Mouse (Mus musculus) mouse trophoblast stem cell (cell line): Measurements from ENCODE around the gene Olfr535.
"Not testable (repeated sequence)": the region's sequence is repeated elsewhere in the genome, so short reads cannot be mapped to it uniquely, and the experiment has no call there.

ENCODE experiments used
- in situ Hi-C, 2 experiments: fragments of 300-500 bp; cut with MseI, MboI; formaldehyde crosslinking; loops; 2 replicates in 1 of 2; 3 replicates in 1 of 2; pipeline ENCODE4 v1.15.1; 2025

Gene Olfr535

DNA sequence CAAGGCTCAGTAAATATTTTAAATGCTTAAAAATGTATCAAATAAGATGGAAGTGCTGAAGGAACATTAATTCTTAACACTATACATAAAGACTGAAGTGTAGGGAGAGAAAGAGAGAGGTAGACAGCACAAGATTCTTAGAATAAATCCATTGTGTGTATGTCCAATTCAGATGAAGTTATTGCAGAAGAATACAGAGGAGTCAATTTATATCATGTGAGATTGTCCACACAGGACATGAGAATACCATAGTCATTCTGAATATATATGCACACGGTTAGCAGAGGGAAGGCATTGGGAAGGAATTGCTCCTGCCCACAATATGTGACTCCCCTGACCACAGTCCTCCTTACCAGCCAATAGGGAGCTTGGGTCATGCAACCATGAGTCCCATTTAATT is at the start of gene Olfr535:
Olfr535 (plus strand) TSS at position 301 of the 400 bp plus-strand sequence.
- in situ Hi-C loops = no loop called here

- in situ Hi-C loops = no loop called here
Observed at GRCm38 (mm10) chr7:140443141-140443540, 40.9 kb upstream of the Olfr535 start.

GRCm38 (mm10) chr7:140463070-140463469 is 20.9 kb upstream of the Olfr535 start, which contains the start of gene Olfr533:
Gene Olfr533, plus strand, starts transcription at chr7:140463370.
- in situ Hi-C loops = not testable (repeated sequence)

DNA sequence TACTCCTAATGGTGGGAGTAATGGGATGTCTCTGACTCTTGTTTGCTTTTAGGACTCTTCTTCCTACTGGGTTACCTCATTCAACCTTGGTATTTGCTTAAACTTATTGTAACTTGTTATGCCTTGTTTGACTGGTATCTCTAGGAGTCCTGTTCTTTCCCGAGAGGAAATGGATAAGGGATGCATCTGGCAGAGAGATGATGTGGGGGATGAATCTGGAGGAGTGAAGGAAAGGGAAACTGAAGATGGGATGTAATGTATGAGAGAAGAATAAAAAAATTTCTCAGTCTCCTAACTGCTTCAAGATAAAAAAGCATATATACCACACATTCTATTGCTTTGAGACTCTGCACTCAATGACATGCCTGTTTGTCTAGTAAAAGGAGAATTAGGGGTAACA is 6.1 kb upstream of the Olfr535 start:
- in situ Hi-C loops = no loop called here

DNA sequence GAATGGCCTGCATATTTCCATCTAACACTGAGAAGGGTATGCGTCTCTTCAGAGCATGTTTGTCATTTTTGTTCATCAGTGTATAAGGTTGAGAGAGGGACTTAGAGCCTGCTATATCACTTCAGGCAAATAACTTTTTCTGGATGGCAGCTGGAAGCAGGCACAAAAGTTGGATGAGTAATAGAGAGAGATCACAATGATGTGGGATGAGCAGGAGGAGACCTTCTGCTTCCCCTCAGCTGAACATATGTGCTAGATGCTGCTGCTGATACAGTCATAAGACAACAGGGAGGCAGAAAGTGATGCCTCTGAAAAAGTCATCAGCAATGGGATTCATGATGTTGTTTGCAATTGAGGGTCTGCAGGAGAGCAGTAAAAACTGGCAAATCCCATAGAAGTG is 5.3 kb upstream of the Olfr535 start:
- in situ Hi-C loops = no loop called here

- in situ Hi-C loops = no loop called here
Observed at GRCm38 (mm10) chr7:140488981-140489380, 5.0 kb downstream of the Olfr535 start.

DNA sequence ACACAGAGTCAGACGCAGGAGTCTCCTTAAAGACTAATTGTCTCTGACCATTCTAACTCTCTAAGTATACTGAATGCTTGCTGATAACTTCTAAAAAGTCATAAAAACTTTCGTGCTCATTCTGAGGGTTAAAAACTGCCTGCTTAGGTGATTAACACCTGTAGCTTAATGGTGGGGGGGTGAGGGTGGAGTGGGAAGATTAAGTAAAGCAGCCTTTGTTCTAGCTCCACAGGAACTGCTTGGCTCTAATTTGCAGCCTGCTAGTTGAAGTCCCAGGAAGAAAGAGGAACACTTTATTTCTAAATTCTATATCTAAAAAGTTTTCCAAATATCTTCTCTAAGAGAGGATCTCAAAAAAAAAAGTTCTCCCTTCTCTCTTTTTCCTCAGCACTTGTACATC is 10.2 kb downstream of the Olfr535 start:
- in situ Hi-C loops = no loop called here

DNA sequence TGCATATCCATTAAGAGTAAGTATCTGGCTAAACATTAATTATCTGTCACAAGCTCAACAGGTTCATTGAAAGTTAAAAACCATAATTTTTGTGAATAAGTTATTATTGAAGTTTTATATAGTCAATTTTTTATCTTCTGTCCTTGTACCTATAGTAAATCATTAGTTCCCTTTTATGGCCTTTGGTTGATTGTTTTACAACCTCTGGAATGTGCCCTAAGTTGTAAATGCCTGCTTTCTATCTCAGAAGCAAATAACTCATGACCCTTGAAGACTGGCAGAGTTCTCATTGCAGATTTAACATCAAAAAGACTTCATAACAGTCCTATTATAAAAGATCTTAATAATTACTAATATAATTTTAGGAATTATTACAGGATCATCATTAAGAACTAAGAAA is 10.7 kb downstream of the Olfr535 start:
- in situ Hi-C loops = no loop called here

DNA sequence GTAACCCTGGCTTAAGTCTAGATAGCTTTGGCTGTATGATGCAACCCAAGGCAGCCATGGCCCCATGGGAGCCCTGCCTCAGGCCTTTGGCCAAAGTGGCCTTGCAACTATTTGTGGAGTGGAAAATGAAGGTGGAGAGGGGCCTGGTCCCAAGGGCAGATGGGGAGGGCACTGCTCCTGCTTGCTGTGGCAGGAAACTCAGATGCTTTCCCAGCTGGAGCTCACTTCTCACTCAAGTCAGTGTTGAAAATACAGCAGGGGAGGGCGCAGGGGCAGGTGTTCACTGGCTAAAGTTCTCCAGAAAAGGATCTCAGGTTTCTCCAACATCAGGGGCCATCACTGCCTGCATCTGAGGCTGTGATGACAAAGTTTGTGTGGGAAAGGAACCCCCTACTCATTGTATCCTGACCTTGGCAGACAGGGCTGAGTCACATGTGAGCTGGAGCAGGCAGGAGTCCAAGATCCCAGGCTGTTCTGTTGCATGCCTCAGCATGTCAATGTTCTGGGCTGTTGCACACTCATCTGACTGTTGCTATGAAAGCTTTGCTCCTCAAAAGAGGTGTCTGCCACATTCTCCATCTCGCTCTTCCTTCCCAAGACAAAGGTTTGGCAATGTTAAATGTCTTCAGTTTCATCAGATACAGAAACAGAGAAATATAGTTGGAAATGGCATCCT is 23.5 kb downstream of the Olfr535 start, which contains the start of gene Olfr536:
Olfr536 (minus strand) TSS at position 51 of the 676 bp plus-strand sequence.
- in situ Hi-C loops = not testable (repeated sequence)

DNA sequence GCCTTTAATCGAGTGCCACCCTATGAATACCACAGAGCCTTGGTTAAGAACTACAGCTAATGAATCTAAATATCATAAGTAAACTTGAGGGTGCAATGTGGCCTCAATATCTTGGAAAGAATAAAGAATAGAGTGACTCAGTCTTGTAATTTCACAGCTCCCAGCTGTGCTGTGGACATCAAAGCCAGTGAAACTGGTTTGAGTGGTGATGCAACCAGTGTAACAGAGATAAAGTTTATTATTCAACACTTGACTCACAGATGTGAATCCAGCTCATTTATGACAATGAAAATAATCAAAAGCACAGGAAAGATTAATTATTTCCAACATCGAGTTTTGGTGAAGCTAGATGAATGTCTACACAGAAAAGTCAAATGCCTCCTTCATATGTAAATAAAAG is 55.7 kb downstream of the Olfr535 start:
- in situ Hi-C loops = no loop called here
